Mouse (Mus musculus): ENCODE data around the gene Klhl21. TPM values are rescaled to one million over a fixed set of nuclear protein-coding genes. Genes with fewer than 3 reads are reported as not detected.
"Not testable (repeated sequence)": the region's sequence is repeated elsewhere in the genome, so short reads cannot be mapped to it uniquely, and the experiment has no call there.

The Klhl21 gene
- polyA plus RNA-seq, 1 experiment from 2014 or later: 41.4 TPM

GRCm38 (mm10) chr4:152024525-152024924 is 15.9 kb downstream of the Klhl21 start:
- Histone ChIP-seq H3K27me3 (replicated peaks) (no peaks in the 10 kb centered on the region), H3K36me3 (peaks cover 50% of the 10 kb centered on the region), H3K9me3 (replicated peaks) (no peaks in the 10 kb centered on the region), H3K27ac (ENCODE audit: poor library complexity, severe bottlenecking) (no peak overlapping the region), H3K9ac (no peak overlapping the region), H3K4me1 (replicated peaks) (peaks cover 41% of the 10 kb centered on the region), H3K4me2 (no peak overlapping the region), H3K4me3 (no peak overlapping the region)
- 87% methylated on average over 11 of the region's 11 CpGs for WGBS
- ATAC-seq (ENCODE audit: insufficient number of reproducible peaks, low FRiP score): no peak

DNA sequence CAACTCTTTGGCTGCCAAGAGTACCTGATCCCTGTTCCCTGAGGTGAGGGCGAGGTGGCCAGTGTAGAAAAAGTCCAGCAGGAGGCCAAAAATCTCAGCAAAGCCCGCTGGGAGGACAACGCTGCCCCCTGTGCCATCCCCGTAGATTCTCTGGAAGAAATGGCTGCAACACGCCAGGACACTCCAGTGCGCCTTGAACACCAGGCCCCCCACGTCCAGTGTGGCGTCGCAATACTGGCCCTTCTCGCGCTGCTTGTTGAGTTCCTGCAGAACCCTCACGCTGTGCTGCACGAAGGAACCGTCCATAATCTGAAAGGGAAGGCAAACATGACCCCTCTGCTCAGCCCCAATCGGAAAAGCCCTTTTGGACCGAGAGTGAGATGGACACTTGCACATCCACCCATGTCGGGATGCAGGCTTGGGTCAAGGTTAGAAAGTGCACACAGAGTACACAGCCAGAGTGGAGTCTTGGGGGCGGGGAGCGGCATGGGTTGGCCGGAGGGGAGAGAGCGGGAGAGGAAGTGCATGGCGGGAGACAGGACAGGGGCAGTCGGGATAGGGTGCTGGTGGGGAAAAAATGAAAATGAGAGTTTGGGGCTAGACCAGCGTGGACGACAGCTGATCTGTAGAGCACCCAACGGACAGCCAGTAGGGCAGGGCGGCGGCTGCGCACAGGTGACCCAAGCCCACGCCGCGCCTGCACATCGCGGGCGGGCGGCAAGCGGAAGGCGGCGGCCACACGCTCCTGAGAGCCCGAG is 18.3 kb downstream of the Klhl21 start:
- ATAC-seq (ENCODE audit: insufficient number of reproducible peaks, low FRiP score): peak; percentile 71
- peak overlapping the region; percentile 95 for H3K4me2 ChIP-seq
- peak overlapping the region; percentile 59; the same call in 1 of the 2 replicates for H3K27ac ChIP-seq (ENCODE audit: poor library complexity, severe bottlenecking)
- H3K4me3 ChIP-seq: peak overlapping the region; percentile 79
- peak overlapping the region; percentile 91 for H3K9ac ChIP-seq
- peaks cover 44% of the 10 kb centered on the region for H3K4me1 ChIP-seq (replicated peaks)
- peaks cover 26% of the 10 kb centered on the region for H3K36me3 ChIP-seq
- 2% methylated on average over 41 of the region's 41 CpGs for WGBS
- H3K9me3 ChIP-seq (replicated peaks): no peaks in the 10 kb centered on the region
- peaks cover 11% of the 10 kb centered on the region for H3K27me3 ChIP-seq (replicated peaks)

DNA sequence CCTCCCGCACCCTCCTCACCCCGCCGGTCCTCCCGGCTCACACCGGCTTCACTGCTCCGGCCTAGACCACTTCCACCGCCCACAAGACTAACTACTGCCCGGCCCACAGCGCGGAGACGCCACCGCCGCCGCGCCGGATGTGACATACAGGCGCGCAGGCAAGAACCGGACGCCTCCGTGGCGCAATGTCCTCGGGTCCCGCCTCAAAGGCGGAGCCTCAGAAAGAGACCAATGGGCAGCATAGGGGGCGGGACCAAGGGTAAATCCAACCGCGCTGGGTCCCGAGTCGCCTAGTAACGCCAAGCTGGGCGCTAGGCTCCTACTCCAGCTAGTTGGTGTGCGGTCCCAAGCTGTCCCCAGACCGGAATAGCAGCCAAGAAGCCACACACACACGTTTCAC is 18.9 kb downstream of the Klhl21 start, which contains the start of gene Zbtb48:
Gene Zbtb48 (minus strand): TSS at position 148 of the 400 bp plus-strand sequence.
- peak within 1 kb of the TSS; percentile 79 for H3K4me3 ChIP-seq
- peaks cover 20% of the 10 kb centered on the region for H3K36me3 ChIP-seq
- H3K9ac ChIP-seq: peak within 1 kb of the TSS; percentile 91
- peak within 1 kb of the TSS; percentile 59; the same call in 1 of the 2 replicates for H3K27ac ChIP-seq (ENCODE audit: poor library complexity, severe bottlenecking)
- H3K4me1 ChIP-seq (replicated peaks): peaks cover 44% of the 10 kb centered on the region
- no peaks in the 10 kb centered on the region for H3K9me3 ChIP-seq (replicated peaks)
- H3K4me2 ChIP-seq: peak within 1 kb of the TSS; percentile 95
- under 1% methylated on average over 35 of the region's 35 CpGs for WGBS
- peaks cover 16% of the 10 kb centered on the region for H3K27me3 ChIP-seq (replicated peaks)
- peak; percentile 97 for ATAC-seq (ENCODE audit: insufficient number of reproducible peaks, low FRiP score)

GRCm38 (mm10) chr4:152028456-152028855 is 19.9 kb downstream of the Klhl21 start:
- H3K27me3 ChIP-seq (replicated peaks): peaks cover 24% of the 10 kb centered on the region
- 63% methylated on average over 15 of the region's 15 CpGs for WGBS
- no peak for ATAC-seq (ENCODE audit: insufficient number of reproducible peaks, low FRiP score)
- peaks cover 11% of the 10 kb centered on the region for H3K36me3 ChIP-seq
- peak overlapping the region; percentile 73 for H3K9ac ChIP-seq
- no peaks in the 10 kb centered on the region for H3K9me3 ChIP-seq (replicated peaks)
- peaks cover 41% of the 10 kb centered on the region for H3K4me1 ChIP-seq (replicated peaks)
- H3K4me3 ChIP-seq: peak overlapping the region; percentile 79
- H3K27ac ChIP-seq (ENCODE audit: poor library complexity, severe bottlenecking): no peak overlapping the region
- H3K4me2 ChIP-seq: peak overlapping the region; percentile 95

GRCm38 (mm10) chr4:152029087-152029486 is 20.5 kb downstream of the Klhl21 start:
- H3K36me3 ChIP-seq: peaks cover 8% of the 10 kb centered on the region
- no peak overlapping the region for H3K4me2 ChIP-seq
- no peak for ATAC-seq (ENCODE audit: insufficient number of reproducible peaks, low FRiP score)
- H3K9ac ChIP-seq: no peak overlapping the region
- no peak overlapping the region for H3K4me3 ChIP-seq
- peaks cover 41% of the 10 kb centered on the region for H3K4me1 ChIP-seq (replicated peaks)
- WGBS: 36% methylated on average over 5 of the region's 5 CpGs
- H3K27ac ChIP-seq (ENCODE audit: poor library complexity, severe bottlenecking): no peak overlapping the region
- H3K9me3 ChIP-seq (replicated peaks): no peaks in the 10 kb centered on the region
- peaks cover 30% of the 10 kb centered on the region for H3K27me3 ChIP-seq (replicated peaks)

DNA sequence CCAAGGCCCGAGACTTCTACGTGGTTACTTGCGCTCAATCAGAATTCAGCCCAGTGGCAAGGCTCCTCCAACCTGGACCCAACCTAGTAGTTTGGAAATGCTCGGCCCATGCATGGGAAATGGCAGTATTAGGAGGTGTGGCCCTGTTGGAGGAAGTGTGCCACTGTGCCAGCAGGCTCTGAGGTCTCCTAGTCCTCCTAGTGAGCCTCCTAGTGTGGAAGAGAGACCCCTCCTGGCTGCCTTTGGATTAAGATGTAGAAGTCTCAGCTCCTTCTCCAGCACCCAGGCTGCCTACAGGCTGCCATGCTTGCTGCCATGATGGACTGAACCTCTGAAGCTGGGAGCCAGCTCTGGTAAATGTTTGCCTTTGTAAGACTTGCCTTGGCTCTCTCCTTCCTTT is 21.4 kb downstream of the Klhl21 start:
- ATAC-seq (ENCODE audit: insufficient number of reproducible peaks, low FRiP score): no peak
- Histone ChIP-seq H3K27me3 (replicated peaks) (peaks cover 30% of the 10 kb centered on the region), H3K4me2 (no peak overlapping the region), H3K9ac (no peak overlapping the region), H3K27ac (ENCODE audit: poor library complexity, severe bottlenecking) (no peak overlapping the region), H3K36me3 (peaks cover 1% of the 10 kb centered on the region; the same call in 1 of the 2 replicates), H3K4me3 (no peak overlapping the region), H3K4me1 (replicated peaks) (peaks cover 34% of the 10 kb centered on the region), H3K9me3 (replicated peaks) (no peaks in the 10 kb centered on the region)
- 73% methylated on average over 4 of the region's 4 CpGs for whole genome bisulfite sequencing

- Histone ChIP-seq H3K9me3 (replicated peaks) (no peaks in the 10 kb centered on the region), H3K4me3 (no peak overlapping the region), H3K27ac (ENCODE audit: poor library complexity, severe bottlenecking) (no peak overlapping the region), H3K4me2 (no peak overlapping the region), H3K36me3 (no peaks in the 10 kb centered on the region), H3K27me3 (replicated peaks) (peaks cover 30% of the 10 kb centered on the region), H3K9ac (no peak overlapping the region), H3K4me1 (replicated peaks) (peaks cover 12% of the 10 kb centered on the region)
- no peak for ATAC-seq (ENCODE audit: insufficient number of reproducible peaks, low FRiP score)
- WGBS: 82% methylated on average over 13 of the region's 13 CpGs
Measured at GRCm38 (mm10) chr4:152032922-152033321, 24.3 kb downstream of the Klhl21 start.

DNA sequence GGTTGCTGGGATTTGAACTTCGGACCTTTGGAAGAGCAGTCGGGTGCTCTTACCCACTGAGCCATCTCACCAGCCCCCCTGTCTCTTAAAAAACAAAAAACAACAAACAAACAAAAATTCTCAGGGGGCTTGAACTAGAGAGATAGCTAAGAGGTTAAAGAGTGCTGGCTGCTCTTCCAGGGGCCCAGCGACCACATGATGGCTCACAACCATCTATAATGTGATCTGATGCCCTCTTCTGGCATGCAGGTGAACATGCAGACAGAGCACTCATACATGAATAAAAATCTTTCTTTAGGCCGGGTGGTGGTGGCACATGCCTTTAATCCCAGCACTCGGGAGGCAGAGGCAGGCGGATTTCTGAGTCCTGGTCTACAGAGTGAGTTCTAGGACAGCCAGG is 27.9 kb downstream of the Klhl21 start:
- H3K9me3 ChIP-seq (replicated peaks); H3K9ac ChIP-seq; H3K4me2 ChIP-seq; H3K4me1 ChIP-seq (replicated peaks); ATAC-seq (ENCODE audit: insufficient number of reproducible peaks, low FRiP score); H3K27ac ChIP-seq (ENCODE audit: poor library complexity, severe bottlenecking); H3K4me3 ChIP-seq; H3K36me3 ChIP-seq: not testable (repeated sequence)
- WGBS: 86% methylated on average over 6 of the region's 6 CpGs
- H3K27me3 ChIP-seq (replicated peaks): peaks cover 24% of the 10 kb centered on the region

- Histone ChIP-seq H3K27ac (ENCODE audit: poor library complexity, severe bottlenecking) (no peak within 1 kb of the TSS), H3K27me3 (replicated peaks) (peaks cover 7% of the 10 kb centered on the region; the same call in 1 of the 2 replicates), H3K4me3 (peak within 1 kb of the TSS; percentile 91), H3K4me1 (replicated peaks) (peaks cover 9% of the 10 kb centered on the region), H3K4me2 (peak within 1 kb of the TSS; percentile 92), H3K36me3 (peaks cover 26% of the 10 kb centered on the region), H3K9me3 (replicated peaks) (no peaks in the 10 kb centered on the region), H3K9ac (peak within 1 kb of the TSS; percentile 95)
- WGBS: 39% methylated on average over 10 of the region's 10 CpGs
- no peak for ATAC-seq (ENCODE audit: insufficient number of reproducible peaks, low FRiP score)
Measured at GRCm38 (mm10) chr4:152038225-152038984, 29.8 kb downstream of the Klhl21 start, which contains the start of gene Tas1r1. Tas1r1 (minus strand) TSS chr4:152038568.

GRCm38 (mm10) chr4:152038985-152039830 is 30.6 kb downstream of the Klhl21 start, which contains the start of gene Nol9:
Nol9 (plus strand) TSS chr4:152039321.
- peak; percentile 89 for ATAC-seq (ENCODE audit: insufficient number of reproducible peaks, low FRiP score)
- Histone ChIP-seq H3K9me3 (replicated peaks) (no peaks in the 10 kb centered on the region), H3K9ac (peak within 1 kb of the TSS; percentile 95), H3K4me2 (peak within 1 kb of the TSS; percentile 92), H3K36me3 (peaks cover 33% of the 10 kb centered on the region), H3K27me3 (replicated peaks) (no peaks in the 10 kb centered on the region), H3K27ac (ENCODE audit: poor library complexity, severe bottlenecking) (no peak within 1 kb of the TSS), H3K4me3 (peak within 1 kb of the TSS; percentile 91), H3K4me1 (replicated peaks) (peaks cover 9% of the 10 kb centered on the region)
- under 1% methylated on average over 73 of the region's 86 CpGs for WGBS

Data from heart, embryonic 12.5 days (tissue).